Mouse (Mus musculus): ENCODE results near the gene 3110040N11Rik.

DNA sequence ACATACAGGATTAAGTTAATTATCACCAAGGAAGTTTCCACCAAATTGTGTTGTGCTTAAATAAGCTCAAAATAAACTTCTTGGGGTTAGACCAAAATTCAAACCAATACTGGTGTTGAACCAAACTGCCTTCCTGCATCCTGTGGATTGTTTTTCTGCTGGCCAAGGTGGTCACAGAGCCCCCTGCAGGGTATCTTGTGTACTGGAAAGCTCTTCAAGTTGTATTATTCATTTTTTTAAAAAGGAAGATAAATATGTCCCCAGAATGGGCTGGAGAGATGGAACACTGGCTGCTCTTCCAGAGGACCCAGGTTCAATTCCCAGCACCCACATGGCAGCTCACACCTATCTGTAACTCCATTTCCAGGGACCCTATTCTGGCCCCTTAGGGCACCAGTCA, 45.6 kb upstream of the 3110040N11Rik start:
- TF ChIP-seq CTCF (IDR thresholded peaks at IDR 0.05; ENCODE audit: extremely low read depth, insufficient read depth, insufficient read length, insufficient replicate concordance) (no peak), POLR2A (IDR thresholded peaks at IDR 0.05; ENCODE audit: low read depth, low read length) (no peak)
